Mouse (Mus musculus): Measurements from ENCODE around the gene Chd3. TPM values are rescaled to one million over a fixed set of nuclear protein-coding genes. Genes with fewer than 3 reads are reported as not detected.
A peak's percentile ranks its signal among the peaks of the same experiment; 100 is the strongest.

Gene Chd3
- polyA plus RNA-seq, 1 experiment from 2014 or later = 87.4 TPM

GRCm38 (mm10) chr11:69372056-69372779, 3.0 kb upstream of the Chd3 start:
- peak overlapping the region; percentile 64; the same call in 1 of the 2 replicates for H3K27ac ChIP-seq (ENCODE audit: low read length)
- no peak for ATAC-seq (ENCODE audit: insufficient number of reproducible peaks, insufficient read depth, low FRiP score, low read depth)
- 23% methylated on average over 12 of the region's 12 CpGs for WGBS
- H3K4me1 ChIP-seq (ENCODE audit: control insufficient read depth, insufficient read depth, low read length) = peaks cover 32% of the 10 kb centered on the region
- no peak overlapping the region for H3K4me3 ChIP-seq (ENCODE audit: low read depth, low read length)
- no peaks in the 10 kb centered on the region for H3K27me3 ChIP-seq (ENCODE audit: control insufficient read depth, insufficient read depth, low read length)
- no peaks in the 10 kb centered on the region for H3K9me3 ChIP-seq (ENCODE audit: control insufficient read depth, low read depth, low read length)
- peak overlapping the region; percentile 19; the same call in 1 of the 2 replicates for H3K4me2 ChIP-seq (replicated peaks; ENCODE audit: low read depth, low read length)
- H3K36me3 ChIP-seq (ENCODE audit: control insufficient read depth, insufficient read depth, low read length) = peaks cover 11% of the 10 kb centered on the region; the same call in 1 of the 2 replicates
- no peak overlapping the region for H3K9ac ChIP-seq (replicated peaks; ENCODE audit: low read depth, low read length)

- H3K27ac ChIP-seq (ENCODE audit: low read length) = peak overlapping the region; percentile 64; the same call in 1 of the 2 replicates
- no peak overlapping the region for H3K9ac ChIP-seq (replicated peaks; ENCODE audit: low read depth, low read length)
- no peaks in the 10 kb centered on the region for H3K9me3 ChIP-seq (ENCODE audit: control insufficient read depth, low read depth, low read length)
- no peaks in the 10 kb centered on the region for H3K27me3 ChIP-seq (ENCODE audit: control insufficient read depth, insufficient read depth, low read length)
- H3K36me3 ChIP-seq (ENCODE audit: control insufficient read depth, insufficient read depth, low read length) = peaks cover 11% of the 10 kb centered on the region; the same call in 1 of the 2 replicates
- H3K4me3 ChIP-seq (ENCODE audit: low read depth, low read length) = no peak overlapping the region
- H3K4me1 ChIP-seq (ENCODE audit: control insufficient read depth, insufficient read depth, low read length) = peaks cover 32% of the 10 kb centered on the region
- no peak for ATAC-seq (ENCODE audit: insufficient number of reproducible peaks, insufficient read depth, low FRiP score, low read depth)
- peak overlapping the region; percentile 38; the same call in 1 of the 2 replicates for H3K4me2 ChIP-seq (replicated peaks; ENCODE audit: low read depth, low read length)
- WGBS = 35% methylated on average over 12 of the region's 12 CpGs
These were observed 2.4 kb upstream of the Chd3 start for GRCm38 (mm10) chr11:69371601-69372000.

DNA sequence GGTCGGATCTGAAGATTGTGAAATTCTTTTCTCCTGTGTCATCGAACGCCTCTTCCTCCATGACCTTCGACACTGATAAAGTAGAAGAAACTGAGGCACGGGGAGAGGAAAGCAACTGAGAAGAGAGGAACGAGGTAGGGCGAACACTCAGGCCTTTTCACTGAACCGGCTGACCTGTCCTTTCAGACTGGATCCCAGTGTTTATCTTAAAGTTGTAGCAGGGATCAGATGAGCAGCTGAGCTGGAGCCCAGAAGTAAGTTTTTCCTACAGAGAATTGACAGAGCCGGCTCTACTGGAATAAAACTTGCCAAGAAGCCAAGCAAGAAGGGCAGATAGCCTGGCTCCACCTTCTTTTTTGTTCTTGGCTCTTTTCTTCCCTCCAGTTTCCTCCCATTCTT, 1.6 kb upstream of the Chd3 start:
- Histone ChIP-seq H3K4me2 (replicated peaks; ENCODE audit: low read depth, low read length) (peak overlapping the region; percentile 38), H3K9me3 (ENCODE audit: control insufficient read depth, low read depth, low read length) (no peaks in the 10 kb centered on the region), H3K4me1 (ENCODE audit: control insufficient read depth, insufficient read depth, low read length) (peaks cover 35% of the 10 kb centered on the region), H3K27ac (ENCODE audit: low read length) (peak overlapping the region; percentile 58), H3K36me3 (ENCODE audit: control insufficient read depth, insufficient read depth, low read length) (peaks cover 11% of the 10 kb centered on the region; the same call in 1 of the 2 replicates), H3K27me3 (ENCODE audit: control insufficient read depth, insufficient read depth, low read length) (no peaks in the 10 kb centered on the region), H3K4me3 (ENCODE audit: low read depth, low read length) (peak overlapping the region; percentile 4; the same call in 1 of the 2 replicates), H3K9ac (replicated peaks; ENCODE audit: low read depth, low read length) (no peak overlapping the region)
- no peak for ATAC-seq (ENCODE audit: insufficient number of reproducible peaks, insufficient read depth, low FRiP score, low read depth)
- WGBS = 15% methylated on average over 9 of the region's 9 CpGs

GRCm38 (mm10) chr11:69369990-69370816, 997 bp upstream of the Chd3 start:
- H3K4me1 ChIP-seq (ENCODE audit: control insufficient read depth, insufficient read depth, low read length) = peaks cover 41% of the 10 kb centered on the region

DNA sequence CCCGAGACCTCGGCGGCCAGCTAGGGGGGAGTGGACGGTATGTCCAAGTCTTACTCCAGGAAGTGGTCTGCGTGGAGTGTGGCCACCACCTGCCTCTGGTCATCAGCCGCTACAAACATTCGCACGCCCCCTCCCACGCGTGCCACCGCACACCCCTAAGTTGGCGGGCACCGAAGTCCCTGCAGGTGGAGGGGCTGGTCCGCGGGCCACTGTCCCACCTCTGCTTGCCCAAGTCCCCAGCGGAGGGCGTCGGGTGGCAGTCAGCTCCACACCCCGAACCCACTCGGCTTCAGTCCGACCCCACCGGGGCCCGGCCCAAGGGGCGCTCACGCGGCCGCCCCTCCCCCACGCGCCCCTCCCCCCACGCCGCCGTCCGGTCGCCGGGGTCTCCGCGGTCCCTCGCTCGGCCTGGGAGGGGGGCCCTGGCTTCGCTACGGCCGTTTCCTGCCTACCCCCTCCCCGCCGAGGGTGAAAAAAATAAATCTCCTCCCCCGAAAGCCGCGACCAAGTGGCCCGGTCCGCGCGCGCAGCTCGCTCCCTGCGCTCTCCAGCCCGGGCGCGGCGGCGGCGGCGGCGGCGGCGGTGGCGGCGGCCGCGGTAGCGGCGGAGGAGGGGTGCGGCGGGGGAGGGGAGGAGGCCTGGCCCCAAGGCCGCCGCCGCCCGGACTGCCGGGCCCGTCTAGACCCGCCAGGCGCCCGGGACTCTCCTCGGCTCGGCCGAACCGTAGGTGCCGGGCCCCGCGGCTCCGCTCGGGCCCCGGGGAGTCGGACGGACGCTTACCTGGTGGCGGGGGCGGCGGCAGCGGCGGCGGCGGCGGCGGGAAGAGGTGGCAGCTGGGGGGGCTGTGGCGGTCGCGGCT, 621 bp downstream of the Chd3 start:
- Histone ChIP-seq H3K9ac (replicated peaks; ENCODE audit: low read depth, low read length) (peak overlapping the region; percentile 100), H3K36me3 (ENCODE audit: control insufficient read depth, insufficient read depth, low read length) (peaks cover 10% of the 10 kb centered on the region), H3K9me3 (ENCODE audit: control insufficient read depth, low read depth, low read length) (no peaks in the 10 kb centered on the region), H3K4me3 (ENCODE audit: low read depth, low read length) (peak overlapping the region; percentile 89), H3K27ac (ENCODE audit: low read length) (peak overlapping the region; percentile 100), H3K27me3 (ENCODE audit: control insufficient read depth, insufficient read depth, low read length) (no peaks in the 10 kb centered on the region), H3K4me1 (ENCODE audit: control insufficient read depth, insufficient read depth, low read length) (peaks cover 55% of the 10 kb centered on the region), H3K4me2 (replicated peaks; ENCODE audit: low read depth, low read length) (peak overlapping the region; percentile 98)
- no peak for ATAC-seq (ENCODE audit: insufficient number of reproducible peaks, insufficient read depth, low FRiP score, low read depth)
- under 1% methylated on average over 68 of the region's 106 CpGs for WGBS

More at GRCm38 (mm10) chr11:69369990-69370816, 997 bp upstream of the Chd3 start:
- H3K36me3 ChIP-seq (ENCODE audit: control insufficient read depth, insufficient read depth, low read length) = peaks cover 11% of the 10 kb centered on the region; the same call in 1 of the 2 replicates
- ATAC-seq (ENCODE audit: insufficient number of reproducible peaks, insufficient read depth, low FRiP score, low read depth) = no peak
- H3K9ac ChIP-seq (replicated peaks; ENCODE audit: low read depth, low read length) = peak overlapping the region; percentile 100; the same call in 1 of the 2 replicates
- H3K27ac ChIP-seq (ENCODE audit: low read length) = peak overlapping the region; percentile 100
- H3K4me3 ChIP-seq (ENCODE audit: low read depth, low read length) = peak overlapping the region; percentile 89
- H3K9me3 ChIP-seq (ENCODE audit: control insufficient read depth, low read depth, low read length) = no peaks in the 10 kb centered on the region
- no peaks in the 10 kb centered on the region for H3K27me3 ChIP-seq (ENCODE audit: control insufficient read depth, insufficient read depth, low read length)
- H3K4me2 ChIP-seq (replicated peaks; ENCODE audit: low read depth, low read length) = peak overlapping the region; percentile 98
- 10% methylated on average over 2 of the region's 2 CpGs for WGBS

DNA sequence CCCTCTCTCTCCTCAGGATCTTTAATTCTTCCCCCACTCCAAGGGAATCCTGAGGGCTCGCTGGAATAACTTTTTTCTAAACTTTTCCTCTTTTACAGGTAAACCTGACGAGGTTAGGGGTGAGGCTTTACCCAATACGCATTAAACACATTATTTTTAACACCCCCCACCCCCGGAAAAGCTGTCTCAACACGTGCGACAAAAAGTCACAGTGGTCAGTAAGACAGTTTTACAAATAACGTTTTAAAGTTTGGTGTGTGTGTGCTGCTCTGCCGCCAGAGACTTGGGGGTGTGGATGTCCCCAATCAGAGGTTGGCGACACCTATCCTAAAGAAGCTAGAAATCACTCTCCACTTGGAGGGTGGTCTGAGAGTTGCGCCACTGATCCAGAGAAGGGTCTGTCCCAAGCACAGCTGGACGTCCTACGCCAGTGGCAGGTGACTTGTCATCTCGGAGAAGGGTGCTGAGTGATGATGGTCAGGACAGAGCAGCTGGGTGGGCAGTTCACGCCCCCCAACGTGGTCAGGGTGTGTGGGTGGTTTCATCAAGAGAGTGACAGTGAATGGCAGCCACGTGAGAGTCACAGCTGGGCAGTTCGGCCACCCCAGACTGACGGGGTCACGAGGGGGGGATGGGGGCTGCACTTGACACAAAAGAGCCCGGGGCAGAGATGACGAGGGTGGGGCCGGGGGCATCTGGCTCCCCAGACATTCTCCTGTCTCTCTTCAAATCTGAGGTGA, 1.4 kb downstream of the Chd3 start:
- H3K4me3 ChIP-seq (ENCODE audit: low read depth, low read length) = peak overlapping the region; percentile 89
- ATAC-seq (ENCODE audit: insufficient number of reproducible peaks, insufficient read depth, low FRiP score, low read depth) = 0 out of 2 replicates have a peak, but pooled peaks have one; percentile 5
- H3K27me3 ChIP-seq (ENCODE audit: control insufficient read depth, insufficient read depth, low read length) = no peaks in the 10 kb centered on the region
- H3K27ac ChIP-seq (ENCODE audit: low read length) = peak overlapping the region; percentile 100
- H3K9me3 ChIP-seq (ENCODE audit: control insufficient read depth, low read depth, low read length) = no peaks in the 10 kb centered on the region
- H3K9ac ChIP-seq (replicated peaks; ENCODE audit: low read depth, low read length) = peak overlapping the region; percentile 100
- peak overlapping the region; percentile 98 for H3K4me2 ChIP-seq (replicated peaks; ENCODE audit: low read depth, low read length)
- H3K36me3 ChIP-seq (ENCODE audit: control insufficient read depth, insufficient read depth, low read length) = peaks cover 11% of the 10 kb centered on the region
- WGBS = under 1% methylated on average over 22 of the region's 22 CpGs
- peaks cover 51% of the 10 kb centered on the region for H3K4me1 ChIP-seq (ENCODE audit: control insufficient read depth, insufficient read depth, low read length)

GRCm38 (mm10) chr11:69366855-69367615, 2.2 kb downstream of the Chd3 start:
- ATAC-seq (ENCODE audit: insufficient number of reproducible peaks, insufficient read depth, low FRiP score, low read depth) = no peak
- H3K9me3 ChIP-seq (ENCODE audit: control insufficient read depth, low read depth, low read length) = no peaks in the 10 kb centered on the region
- no peaks in the 10 kb centered on the region for H3K27me3 ChIP-seq (ENCODE audit: control insufficient read depth, insufficient read depth, low read length)
- H3K4me1 ChIP-seq (ENCODE audit: control insufficient read depth, insufficient read depth, low read length) = peaks cover 43% of the 10 kb centered on the region
- H3K27ac ChIP-seq (ENCODE audit: low read length) = peak overlapping the region; percentile 100
- H3K4me2 ChIP-seq (replicated peaks; ENCODE audit: low read depth, low read length) = peak overlapping the region; percentile 98
- H3K4me3 ChIP-seq (ENCODE audit: low read depth, low read length) = peak overlapping the region; percentile 89
- peaks cover 17% of the 10 kb centered on the region for H3K36me3 ChIP-seq (ENCODE audit: control insufficient read depth, insufficient read depth, low read length)
- H3K9ac ChIP-seq (replicated peaks; ENCODE audit: low read depth, low read length) = peak overlapping the region; percentile 100
- WGBS = under 1% methylated on average over 22 of the region's 22 CpGs
